Mouse (Mus musculus): Measurements from ENCODE around the gene Itga9.

Gene Itga9

DNA sequence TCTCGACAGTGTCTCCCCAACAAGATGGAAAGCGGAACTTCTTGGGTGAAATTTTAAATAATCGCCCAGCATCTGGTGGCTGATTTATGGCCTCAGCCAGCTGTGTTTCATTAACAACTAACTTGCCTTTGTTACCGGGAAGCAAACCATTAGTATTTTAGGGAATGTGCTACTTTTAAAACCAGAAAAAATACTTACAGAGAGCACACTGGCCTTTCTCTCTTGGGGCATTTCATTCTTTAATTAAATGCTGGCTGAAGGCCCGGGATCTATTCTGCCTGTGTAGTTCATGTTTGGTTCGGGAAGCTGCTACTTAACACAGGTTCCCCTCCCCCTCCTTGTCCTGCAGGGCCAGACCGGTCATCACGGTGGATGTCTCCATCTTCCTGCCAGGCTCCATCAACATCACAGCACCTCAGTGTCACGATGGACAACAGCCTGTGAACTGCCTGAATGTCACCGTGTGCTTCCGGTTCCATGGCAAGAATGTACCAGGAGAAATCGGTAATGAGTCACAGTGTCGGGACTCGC lies 82.5 kb downstream of the Itga9 start:
- DNase-seq (ENCODE audit: low spot score) = no peak

GRCm38 (mm10) chr9:118693256-118693655 lies 86.8 kb downstream of the Itga9 start:
- DNase-seq (ENCODE audit: low spot score) = no peak

DNA sequence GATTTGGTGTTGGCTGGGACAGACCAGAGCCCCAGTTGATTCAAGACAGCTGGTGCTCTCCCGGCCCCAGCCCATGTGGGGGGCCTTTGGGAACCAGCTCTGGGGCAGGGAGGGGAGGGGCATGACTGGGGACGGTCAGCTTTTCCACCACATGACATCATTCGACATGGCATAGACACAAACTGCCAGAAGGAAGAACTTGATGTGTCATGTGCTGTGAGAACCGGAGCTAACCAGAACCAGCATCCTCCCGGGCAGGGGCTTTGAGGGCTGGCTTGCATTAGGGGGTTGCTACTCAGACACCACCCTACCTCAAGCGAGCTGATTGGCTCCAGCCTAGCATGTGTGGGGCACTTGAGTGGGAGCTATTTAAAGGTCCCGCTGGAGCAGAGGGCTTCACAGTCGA lies 87.9 kb downstream of the Itga9 start:
- no peak for DNase-seq (ENCODE audit: low spot score)

DNA sequence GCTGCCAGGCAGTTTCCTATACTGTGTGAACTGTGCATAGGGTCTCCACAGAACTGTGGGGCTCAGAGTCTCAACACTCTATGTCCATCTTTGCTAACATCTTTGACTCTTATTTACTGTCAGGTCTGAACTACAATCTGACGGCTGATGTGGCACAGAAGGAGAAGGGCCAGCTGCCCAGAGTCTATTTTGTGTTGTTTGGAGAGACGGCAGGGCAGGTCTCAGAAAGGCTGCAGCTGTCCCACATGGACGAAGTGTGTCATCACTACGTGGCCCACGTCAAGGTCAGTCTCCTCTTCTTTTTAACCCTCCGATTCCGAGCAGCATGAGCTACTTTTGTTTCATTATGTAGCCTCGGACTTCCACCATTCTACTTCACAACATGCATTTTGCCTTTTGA lies 91.7 kb downstream of the Itga9 start:
- DNase-seq (ENCODE audit: low spot score) = no peak

DNA sequence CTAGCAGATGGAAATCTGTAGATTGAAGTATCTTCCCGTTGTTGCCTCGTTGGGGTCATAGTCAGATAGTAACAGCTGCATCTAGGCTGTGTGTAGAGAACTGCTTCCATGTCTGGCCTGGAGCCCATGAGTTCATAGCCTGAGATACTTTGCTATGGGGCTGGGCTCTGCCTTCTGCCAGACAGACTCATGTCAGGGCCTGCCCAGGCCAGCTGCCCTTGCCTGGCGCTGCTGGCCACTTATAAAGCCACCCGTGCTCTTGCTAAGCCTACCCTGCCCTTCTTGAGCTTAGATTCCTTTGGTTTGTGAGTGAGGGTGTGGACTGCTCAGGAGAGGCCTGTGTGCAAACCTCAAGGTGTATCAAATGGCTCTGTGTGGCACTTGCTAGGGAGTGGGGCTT lies 93.2 kb downstream of the Itga9 start:
- no peak for DNase-seq (ENCODE audit: low spot score)

DNA sequence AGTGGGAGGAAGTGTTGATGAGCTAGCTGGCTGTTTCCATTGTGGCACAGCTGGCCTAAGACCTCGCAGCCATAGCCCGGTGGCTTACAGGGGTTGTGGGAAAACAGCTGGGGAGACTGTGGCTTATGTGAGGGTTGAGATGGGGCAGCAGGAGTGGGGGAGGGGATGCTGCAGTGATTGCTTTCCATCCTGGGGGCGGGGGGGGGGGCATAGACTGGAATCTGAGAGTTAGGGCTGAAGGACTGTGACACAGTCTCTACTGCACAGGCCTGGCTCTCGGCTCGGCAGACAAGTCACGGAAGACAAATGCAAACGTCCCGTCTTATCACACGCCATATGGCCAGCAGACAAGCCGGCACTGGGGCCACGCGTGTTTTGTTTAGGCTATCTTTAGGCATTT lies 94.4 kb downstream of the Itga9 start:
- DNase-seq (ENCODE audit: low spot score) = no peak

DNA sequence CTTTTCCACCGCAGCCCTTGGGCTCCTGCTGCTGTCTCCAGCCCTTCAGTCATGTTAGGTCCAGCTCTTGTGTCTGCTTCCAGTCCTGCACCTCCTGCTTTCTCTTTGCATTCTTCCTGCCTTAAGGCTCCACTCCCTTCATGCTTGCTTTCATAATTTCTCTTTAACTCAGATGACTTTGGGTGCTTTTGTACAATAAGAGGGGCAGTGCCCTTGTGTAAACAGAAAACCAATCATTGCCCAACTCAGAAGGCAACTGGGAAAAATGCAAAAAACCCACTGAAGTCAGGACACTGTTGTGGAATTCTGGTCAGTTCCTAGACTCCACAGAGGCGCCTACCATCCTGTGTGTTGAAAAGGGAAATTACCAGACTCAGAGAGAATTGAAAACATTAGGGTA lies 95.3 kb downstream of the Itga9 start:
- no peak for DNase-seq (ENCODE audit: low spot score)

GRCm38 (mm10) chr9:118703146-118703545 lies 96.7 kb downstream of the Itga9 start:
- no peak for DNase-seq (ENCODE audit: low spot score)

- DNase-seq (ENCODE audit: low spot score) = no peak
These were observed 99.0 kb downstream of the Itga9 start for GRCm38 (mm10) chr9:118705381-118706074.

- DNase-seq (ENCODE audit: low spot score) = no peak
These were observed 99.9 kb downstream of the Itga9 start for GRCm38 (mm10) chr9:118706176-118706975.

GRCm38 (mm10) chr9:118710625-118711024 lies 104.1 kb downstream of the Itga9 start:
- DNase-seq (ENCODE audit: low spot score) = no peak

DNA sequence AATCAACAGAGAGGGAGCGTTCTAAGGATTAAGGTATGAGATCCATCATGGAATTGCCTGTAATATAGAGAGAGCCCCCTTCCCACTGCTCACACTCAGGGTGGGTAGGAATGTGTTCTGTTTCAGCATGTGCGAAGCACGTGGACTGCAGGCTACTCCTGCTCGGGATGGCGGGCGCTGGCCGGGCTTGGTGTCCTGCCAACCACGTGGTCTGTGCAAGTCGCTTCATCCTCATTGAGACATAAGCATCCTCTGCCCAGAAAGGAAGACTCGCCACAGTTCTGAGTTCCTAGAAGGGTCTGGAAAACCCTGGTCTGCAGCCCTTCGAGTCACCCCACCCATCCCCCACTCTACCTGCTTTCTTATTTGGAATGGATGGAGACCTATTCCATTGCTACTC lies 105.3 kb downstream of the Itga9 start:
- no peak for DNase-seq (ENCODE audit: low spot score)

DNA sequence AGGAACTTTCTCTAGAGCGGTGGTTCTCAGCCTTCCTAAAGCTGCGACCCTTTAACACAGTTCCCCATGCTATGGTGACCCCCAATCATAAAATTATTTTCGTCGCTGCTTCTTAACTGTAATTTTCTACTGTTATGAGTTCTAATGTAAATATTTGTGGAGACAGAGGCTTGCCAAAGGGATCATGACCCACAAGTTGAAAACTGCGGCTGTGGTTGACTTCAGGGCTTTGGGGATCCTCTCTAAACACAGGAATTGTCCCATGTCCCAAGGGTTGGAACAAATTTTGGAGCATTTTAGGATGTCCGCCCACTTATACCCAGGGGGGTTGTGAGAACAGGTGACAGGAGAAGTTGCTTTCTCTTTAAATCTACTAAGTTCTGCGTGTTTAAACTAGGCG lies 107.0 kb downstream of the Itga9 start:
- no peak for DNase-seq (ENCODE audit: low spot score)

GRCm38 (mm10) chr9:118714536-118714935 lies 108.0 kb downstream of the Itga9 start:
- no peak for DNase-seq (ENCODE audit: low spot score)

DNA sequence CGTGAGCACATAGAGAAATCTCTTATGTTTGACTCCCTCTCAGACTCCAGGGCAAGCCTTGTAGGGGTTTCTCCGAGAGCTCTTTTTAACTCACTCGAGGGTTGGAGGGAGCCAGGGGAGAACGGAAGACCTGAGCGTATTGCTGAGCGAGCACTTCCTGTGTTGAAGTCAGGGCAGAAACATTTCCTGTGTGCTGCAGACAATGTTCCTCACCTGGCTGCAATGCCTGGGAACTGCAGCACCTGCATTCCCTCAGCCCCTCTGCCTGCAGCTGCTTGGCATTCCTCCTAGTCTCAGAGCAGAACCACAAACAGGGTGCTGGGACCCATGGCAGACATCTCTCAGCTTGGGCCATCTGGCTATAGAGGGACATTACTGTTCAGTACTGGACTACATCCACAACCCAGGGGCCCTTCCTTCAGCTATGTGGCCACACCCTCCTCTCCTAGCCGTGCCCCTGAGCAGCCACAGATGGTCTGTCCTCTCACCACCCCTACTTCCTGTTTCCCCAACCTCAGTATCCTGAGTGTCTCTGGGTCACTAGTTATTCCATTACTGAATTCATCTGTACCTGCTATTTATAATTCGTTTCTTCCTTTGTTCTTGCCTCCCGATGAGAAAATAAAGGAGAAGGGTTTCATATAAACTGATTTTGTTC lies 109.6 kb downstream of the Itga9 start:
- no peak for DNase-seq (ENCODE audit: low spot score)

DNA sequence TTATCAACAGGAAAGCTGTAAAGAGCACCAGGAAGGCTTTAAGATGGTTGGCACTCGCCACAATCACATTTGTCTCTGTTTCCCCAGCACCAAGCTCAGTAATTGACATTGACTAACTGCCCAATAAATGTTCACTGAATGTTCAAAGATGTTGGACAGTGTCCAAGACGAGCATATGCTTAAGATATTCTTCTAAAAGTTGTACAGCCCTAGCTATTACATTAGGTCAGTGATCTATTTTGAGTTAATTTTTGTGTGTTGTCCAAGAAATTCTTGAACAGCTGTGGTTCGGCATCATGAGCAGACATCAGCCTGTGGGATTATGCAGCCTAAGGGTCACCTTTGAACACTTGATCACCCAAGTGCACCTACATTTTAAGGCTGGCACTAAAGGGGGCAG lies 110.9 kb downstream of the Itga9 start:
- no peak for DNase-seq (ENCODE audit: low spot score)

- no peak for DNase-seq (ENCODE audit: low spot score)
These were observed 112.0 kb downstream of the Itga9 start for GRCm38 (mm10) chr9:118718511-118718910.

DNA sequence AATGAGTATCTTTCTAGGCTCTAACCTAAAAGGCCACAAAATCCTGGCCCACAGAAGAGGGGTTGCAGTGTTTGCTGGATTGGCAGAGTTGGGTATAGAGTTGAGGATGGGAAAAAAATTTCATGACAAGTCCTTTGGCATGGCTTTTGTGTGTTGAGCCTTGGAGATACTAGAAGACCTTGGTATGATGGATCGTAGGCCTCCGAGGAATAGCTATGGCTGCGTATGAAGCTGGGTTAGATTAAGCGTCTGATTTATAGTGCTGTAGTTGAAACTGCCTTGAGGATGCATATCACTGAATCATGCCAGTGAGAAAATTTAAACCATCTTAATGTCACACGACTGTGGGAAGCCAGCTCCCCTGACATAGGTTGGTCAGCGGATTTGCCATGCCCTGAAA lies 114.6 kb downstream of the Itga9 start:
- no peak for DNase-seq (ENCODE audit: low spot score)

DNA sequence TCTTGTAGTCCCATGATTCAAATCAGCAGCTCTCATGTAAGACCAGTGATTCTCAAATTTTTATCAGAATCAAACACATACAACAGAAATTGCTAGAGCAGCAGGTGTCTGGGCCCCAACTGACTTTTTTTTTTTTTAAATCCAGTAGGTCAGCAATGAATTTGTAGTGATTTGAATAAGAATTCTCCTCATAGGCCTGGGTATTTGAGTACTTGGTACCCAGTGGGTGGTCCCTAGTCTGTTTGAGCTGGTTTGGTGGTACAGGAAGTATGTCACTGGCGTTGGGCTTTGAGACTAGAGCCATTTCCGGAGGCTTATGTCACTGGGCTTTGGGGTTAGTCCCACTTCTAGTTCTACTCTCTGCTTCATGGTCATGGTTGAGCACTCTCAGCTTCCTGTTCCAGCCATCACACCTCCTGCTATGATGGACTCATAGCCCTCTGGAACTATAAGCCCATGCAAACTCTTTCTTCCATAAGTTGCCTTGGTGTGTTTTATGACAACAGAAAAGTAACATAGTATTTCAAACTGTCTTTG lies 116.4 kb downstream of the Itga9 start:
- DNase-seq (ENCODE audit: low spot score) = no peak

GRCm38 (mm10) chr9:118725128-118725527 lies 118.6 kb downstream of the Itga9 start:
- no peak for DNase-seq (ENCODE audit: low spot score)

GRCm38 (mm10) chr9:118726550-118726949 lies 120.1 kb downstream of the Itga9 start:
- no peak for DNase-seq (ENCODE audit: low spot score)

- DNase-seq (ENCODE audit: low spot score) = no peak
These were observed 121.8 kb downstream of the Itga9 start for GRCm38 (mm10) chr9:118728296-118728695.

- no peak for DNase-seq (ENCODE audit: low spot score)
These were observed 122.5 kb downstream of the Itga9 start for GRCm38 (mm10) chr9:118728987-118729386.

Measured in layer of hippocampus, adult 9-10 months (tissue).